Mouse (Mus musculus) heart, postnatal 10 days (tissue): ENCODE measurements around the gene Tsga10. TPM values are rescaled to one million over a fixed set of nuclear protein-coding genes. Genes with fewer than 3 reads are reported as not detected.

Source experiments
- DNase-seq, 2 experiments: peaks; one replicate each; pipeline ENCODE4 v3.0.0; 2021
- intact Hi-C: fragments of 180-260 bp; cut with DNase I; formaldehyde crosslinking; loops from one replicate; pipeline ENCODE4 v1.15.1; 2025
- total RNA-seq, 2 experiments: library from RNA; stranded (reverse); gene quantifications; 2 replicates each; pipeline ENCODE4 v1.2.3; 2021

Tsga10 gene
- total RNA-seq, 2 experiments from 2014 or later = 3.6 to 3.7 TPM

- peak in 1 of 2 experiments; percentile 27 for DNase-seq
- intact Hi-C loops = loop anchor here (2.0 kb wide), 1 partner anchor 25 kb away; the partner anchor contains the start of genes Mitd1 and Mrpl30
Measured at GRCm38 (mm10) chr1:37865401-37866215, 621 bp downstream of the Tsga10 start.

- intact Hi-C loops = loop anchor here (2.0 to 5.0 kb wide), 2 partner anchors 26 to 432 kb away; partner anchors contain the start of genes Coa5, Mitd1, Mrpl30 and Unc50
Measured at GRCm38 (mm10) chr1:37864511-37865400, 1.5 kb downstream of the Tsga10 start.

GRCm38 (mm10) chr1:37850696-37851095, 15.5 kb downstream of the Tsga10 start:
- intact Hi-C loops = no loop called here
- no peak for DNase-seq

More at GRCm38 (mm10) chr1:37864511-37865400, 1.5 kb downstream of the Tsga10 start:
- peak; percentile 99 to 100 for DNase-seq

GRCm38 (mm10) chr1:37846878-37847277, 19.4 kb downstream of the Tsga10 start:
- no peak for DNase-seq
- intact Hi-C loops = no loop called here

- DNase-seq = no peak
Measured at GRCm38 (mm10) chr1:37831681-37832080, 34.5 kb downstream of the Tsga10 start.

GRCm38 (mm10) chr1:37802291-37802690, 63.9 kb downstream of the Tsga10 start:
- DNase-seq = peak; percentile 16 to 24
- intact Hi-C loops = loop anchor here (1.0 to 5.0 kb wide), 2 partner anchors 124 to 530 kb away; no protein-coding TSS in a partner anchor

More at GRCm38 (mm10) chr1:37831681-37832080, 34.5 kb downstream of the Tsga10 start:
- intact Hi-C loops = no loop called here

- no peak for DNase-seq
- intact Hi-C loops = loop anchor here (5.0 kb wide), 1 partner anchor 528 kb away; no protein-coding TSS in a partner anchor
Measured at GRCm38 (mm10) chr1:37800298-37800697, 65.9 kb downstream of the Tsga10 start.

GRCm38 (mm10) chr1:37799505-37799904, 66.7 kb downstream of the Tsga10 start:
- intact Hi-C loops = no loop called here
- no peak for DNase-seq

GRCm38 (mm10) chr1:37759407-37759806, 106.8 kb downstream of the Tsga10 start:
- intact Hi-C loops = no loop called here
- DNase-seq = no peak

- no peak for DNase-seq
- intact Hi-C loops = no loop called here
Measured at GRCm38 (mm10) chr1:37744650-37745259, 121.5 kb downstream of the Tsga10 start.

DNA sequence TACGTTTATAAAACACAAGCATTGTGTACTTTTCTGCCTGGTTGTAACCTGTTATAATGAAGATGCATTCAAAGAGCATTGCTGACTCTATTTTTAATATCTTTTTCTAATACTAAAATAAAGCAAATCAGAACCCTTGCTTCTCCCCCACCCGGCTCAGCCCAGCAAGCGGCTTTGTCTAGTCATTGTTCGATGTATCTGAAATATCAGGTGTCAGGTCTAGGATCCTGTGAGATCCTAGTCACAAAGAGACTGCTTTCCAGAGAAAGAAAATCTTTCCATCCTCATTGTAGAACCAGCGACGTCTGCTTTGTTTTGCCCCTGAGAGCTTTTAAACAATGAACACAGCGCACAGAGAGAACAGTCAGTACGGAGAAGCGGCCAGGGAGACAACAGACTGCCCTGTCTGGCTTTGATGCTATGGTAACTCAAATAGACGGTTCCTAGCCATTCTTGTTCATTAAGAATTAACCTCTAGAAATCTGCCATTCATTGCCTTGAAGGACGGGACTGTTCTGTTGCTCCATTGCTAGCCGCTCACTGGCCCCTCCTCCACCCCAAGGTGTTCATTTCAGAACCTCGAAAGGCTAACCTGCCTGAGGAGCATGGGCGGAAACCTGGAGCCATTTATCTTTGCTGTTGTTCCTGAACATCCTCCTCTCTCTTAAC, 123.5 kb downstream of the Tsga10 start:
- intact Hi-C loops = no loop called here

DNA sequence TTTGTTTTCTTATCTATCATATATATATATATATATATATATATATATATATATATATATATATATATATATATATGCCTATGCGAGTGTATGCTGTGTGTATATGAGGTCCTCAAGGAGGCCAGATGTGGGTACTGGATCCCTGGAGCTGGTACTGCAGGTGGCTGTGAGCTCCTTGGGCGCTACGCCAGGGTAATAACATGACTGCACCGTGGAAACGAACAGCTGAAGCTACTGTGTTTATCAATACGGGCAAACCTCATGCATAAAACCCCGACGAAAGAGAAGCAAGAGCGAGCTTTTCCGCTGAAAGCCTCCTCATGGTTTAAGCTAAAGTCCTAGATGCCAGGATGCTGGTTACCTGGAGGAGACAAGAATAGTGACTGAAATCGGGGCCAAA, 124.1 kb downstream of the Tsga10 start:
- intact Hi-C loops = no loop called here
- no peak for DNase-seq

More for the DNA sequence above, 123.5 kb downstream of the Tsga10 start:
- no peak for DNase-seq

- peak; percentile 5 to 42 for DNase-seq
- intact Hi-C loops = no loop called here
Measured at GRCm38 (mm10) chr1:37740161-37740802, 125.9 kb downstream of the Tsga10 start.

GRCm38 (mm10) chr1:37738895-37739294, 127.3 kb downstream of the Tsga10 start:
- no peak for DNase-seq
- intact Hi-C loops = no loop called here

GRCm38 (mm10) chr1:37737045-37737444, 129.2 kb downstream of the Tsga10 start:
- no peak for DNase-seq
- intact Hi-C loops = no loop called here

DNA sequence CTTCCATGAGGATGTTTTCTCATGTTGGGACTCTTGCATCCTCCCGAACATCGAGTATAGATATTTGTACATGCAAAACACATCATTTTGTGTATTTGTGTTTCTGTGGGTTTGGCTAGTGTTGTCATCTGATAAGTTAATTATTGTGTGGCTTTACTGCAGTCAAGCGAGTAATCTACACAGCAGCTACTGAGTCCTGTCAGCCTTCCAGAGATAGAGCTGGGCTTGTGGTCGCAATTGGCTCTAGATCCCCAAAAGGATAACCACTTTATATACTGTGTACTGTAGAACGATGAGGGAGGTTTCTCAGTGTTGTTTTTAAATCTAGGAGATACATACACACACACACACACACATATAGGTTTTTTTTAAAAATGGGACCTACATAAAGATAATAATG, 130.3 kb downstream of the Tsga10 start:
- intact Hi-C loops = no loop called here
- no peak for DNase-seq

DNA sequence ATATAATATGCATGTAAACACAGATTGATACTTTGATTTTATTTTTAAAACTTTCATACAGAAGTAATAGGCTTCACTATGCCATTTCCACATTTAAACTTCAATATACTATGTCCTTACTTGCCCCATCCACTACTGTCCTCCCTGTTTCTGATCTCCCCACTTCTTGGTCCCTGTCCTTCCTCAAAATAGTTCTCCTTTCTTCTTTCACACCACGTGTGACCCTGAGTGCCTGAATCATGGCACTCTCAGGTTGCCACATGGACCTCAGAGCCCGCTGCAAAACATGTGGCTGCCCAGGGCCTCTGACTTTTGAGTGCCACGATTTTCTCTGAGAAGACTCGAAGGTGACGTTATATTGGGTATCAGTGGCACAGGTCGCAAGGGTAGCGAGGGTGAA, 131.4 kb downstream of the Tsga10 start:
- no peak for DNase-seq
- intact Hi-C loops = no loop called here

DNA sequence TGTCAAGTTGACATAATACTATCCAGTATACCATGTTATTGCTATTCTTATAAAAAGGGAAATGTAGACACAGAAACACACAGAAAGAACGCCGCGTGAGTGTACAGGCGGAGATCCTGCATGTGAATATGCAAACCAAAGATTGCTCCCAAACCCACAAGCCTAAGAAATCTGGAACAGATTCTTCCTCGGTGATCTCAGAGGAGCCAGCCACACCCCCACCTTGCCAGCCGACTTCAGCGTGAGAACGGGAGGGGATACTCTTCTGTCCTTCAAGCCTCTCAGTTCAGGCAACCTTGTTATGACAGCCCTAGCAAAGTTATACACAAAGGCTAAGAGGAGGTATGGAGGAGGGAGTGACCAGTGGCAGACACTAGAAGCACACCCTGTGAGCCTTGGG, 136.9 kb downstream of the Tsga10 start:
- intact Hi-C loops = no loop called here
- no peak for DNase-seq

DNA sequence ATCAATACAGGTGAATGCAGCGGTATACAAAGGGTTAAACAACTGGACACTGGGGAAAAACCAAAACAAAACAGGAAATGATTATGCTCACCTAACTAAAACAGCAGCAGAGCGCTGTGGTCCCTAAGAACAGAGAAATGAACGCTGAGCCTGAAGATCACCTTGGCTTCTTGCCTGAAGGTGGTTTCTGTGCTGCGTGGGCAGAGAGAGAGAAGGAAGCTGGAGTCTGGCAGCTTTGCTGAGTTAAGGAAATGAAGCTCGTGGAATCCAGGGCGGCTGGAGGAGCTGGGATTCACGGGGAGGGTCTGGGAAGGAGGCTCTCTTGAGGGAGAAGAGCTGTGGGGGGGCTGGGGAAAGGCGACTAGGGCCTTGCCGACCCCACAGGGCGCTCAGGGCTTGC, 138.2 kb downstream of the Tsga10 start:
- DNase-seq = no peak
- intact Hi-C loops = no loop called here

- intact Hi-C loops = no loop called here
Measured at GRCm38 (mm10) chr1:37727186-37727585, 139.0 kb downstream of the Tsga10 start.

More at GRCm38 (mm10) chr1:37727186-37727585, 139.0 kb downstream of the Tsga10 start:
- no peak for DNase-seq
